Mouse (Mus musculus) MEL (cell line): Measurements from ENCODE around the gene Adamtsl4. TPM values are rescaled to one million over a fixed set of nuclear protein-coding genes. Genes with fewer than 3 reads are reported as not detected.

ENCODE experiments used
- DNase-seq: peaks from one replicate; pipeline ENCODE4 v3.0.0; 2011; ENCODE audit warnings: low read depth, low spot score
- H3K27ac ChIP-seq: 2 replicates; pipeline ENCODE4 v1.5.1; 2012; ENCODE audit warnings: low read depth, mild to moderate bottlenecking, control low read depth, low read length, moderate library complexity; ENCODE audit not compliant: control insufficient read depth
- H3K27me3 ChIP-seq, 2 experiments: fragments of 150-350 bp in 1 of 2; sonication (generic) in 1 of 2; 2 replicates each; pipeline ENCODE4 v1.6.1; 2012; ENCODE audit warnings: low read length in 2 of 2, mild to moderate bottlenecking in 2 of 2, improper control_type of control experiment in 1 of 2, moderate library complexity in 1 of 2; ENCODE audit not compliant: insufficient read depth in 2 of 2, control insufficient read depth in 1 of 2
- H3K36me3 ChIP-seq, 2 experiments: 2 replicates each; pipeline ENCODE4 v1.6.1; 2012 to 2014; ENCODE audit warnings: low read length in 2 of 2, improper control_type of control experiment in 1 of 2, inconsistent platforms in 1 of 2, mild to moderate bottlenecking in 1 of 2; ENCODE audit not compliant: insufficient read depth in 2 of 2, control insufficient read depth in 1 of 2
- H3K4me1 ChIP-seq, 2 experiments: fragments of 150-350 bp in 1 of 2; sonication (generic) in 1 of 2; 2 replicates each; pipeline ENCODE4 v1.6.1; 2012; ENCODE audit warnings: low read length in 2 of 2, improper control_type of control experiment in 1 of 2, mild to moderate bottlenecking in 1 of 2; ENCODE audit not compliant: insufficient read depth in 2 of 2, control insufficient read depth in 1 of 2
- H3K4me3 ChIP-seq, 2 experiments: fragments of 150-350 bp in 1 of 2; sonication (generic) in 1 of 2; 2 replicates each; pipeline ENCODE4 v1.5.1; 2012; ENCODE audit warnings: low read depth in 2 of 2, low read length in 2 of 2, mild to moderate bottlenecking in 2 of 2, moderate library complexity in 2 of 2, control low read depth in 1 of 2, improper control_type of control experiment in 1 of 2; ENCODE audit not compliant: control insufficient read depth in 1 of 2, insufficient read depth in 1 of 2
- H3K79me2 ChIP-seq: 2 replicates; pipeline ENCODE4 v1.6.1; 2012; ENCODE audit warnings: mild to moderate bottlenecking, low read length, moderate library complexity; ENCODE audit not compliant: control insufficient read depth, poor library complexity, insufficient read depth
- H3K9ac ChIP-seq: 2 replicates; pipeline ENCODE4 v1.6.1; 2012; ENCODE audit warnings: low read depth, mild to moderate bottlenecking, control low read depth, low read length, moderate library complexity; ENCODE audit not compliant: control insufficient read depth, poor library complexity, severe bottlenecking
- H3K9me3 ChIP-seq: fragments of 150-350 bp; sonication (generic); replicated peaks from 2 replicates; pipeline ENCODE4 v1.6.1; 2012; ENCODE audit warnings: mild to moderate bottlenecking, low read length, improper control_type of control experiment, moderate library complexity; ENCODE audit not compliant: insufficient read depth
- BHLHE40 ChIP-seq: IDR thresholded peaks from 2 replicates; pipeline ENCODE4 v1.6.1; 2012; ENCODE audit warnings: low read depth, mild to moderate bottlenecking, inconsistent platforms, low read length, improper control_type of control experiment, borderline replicate concordance
- CHD1 ChIP-seq: IDR thresholded peaks from 2 replicates; pipeline ENCODE4 v1.6.1; 2012; ENCODE audit warnings: low read depth, mild to moderate bottlenecking, inconsistent platforms, low read length, improper control_type of control experiment
- CHD2 ChIP-seq: IDR thresholded peaks from 2 replicates; pipeline ENCODE4 v1.6.1; 2011; ENCODE audit warnings: low read length, improper control_type of control experiment
- CTCF ChIP-seq, 3 experiments: IDR thresholded peaks in 2 of 3; conservative IDR thresholded peaks in 1 of 3; 2 replicates each; pipeline ENCODE4 v1.5.1; 2011 to 2012; ENCODE audit warnings: low read length in 3 of 3, low read depth in 2 of 3, mild to moderate bottlenecking in 2 of 3, improper control_type of control experiment in 1 of 3, inconsistent platforms in 1 of 3, mixed read lengths in 1 of 3, moderate library complexity in 1 of 3; ENCODE audit not compliant: control insufficient read depth in 1 of 3, insufficient read depth in 1 of 3, poor library complexity in 1 of 3, severe bottlenecking in 1 of 3
- E2F4 ChIP-seq: IDR thresholded peaks from 2 replicates; pipeline ENCODE4 v1.6.1; 2011; ENCODE audit warnings: low read depth, low read length, improper control_type of control experiment, borderline replicate concordance
- ELF1 ChIP-seq: IDR thresholded peaks from 2 replicates; pipeline ENCODE4 v1.6.1; 2014; ENCODE audit warnings: low read depth, mild to moderate bottlenecking, inconsistent platforms, low read length, improper control_type of control experiment, moderate library complexity
- ETS1 ChIP-seq: IDR thresholded peaks from 2 replicates; pipeline ENCODE4 v1.6.1; 2012; ENCODE audit warnings: low read depth, mild to moderate bottlenecking, inconsistent platforms, low read length, improper control_type of control experiment, moderate library complexity
- JUND ChIP-seq: IDR thresholded peaks from 2 replicates; pipeline ENCODE4 v1.6.1; 2011; ENCODE audit warnings: low read depth, mild to moderate bottlenecking, improper control_type of control experiment, low read length
- MAX ChIP-seq: IDR thresholded peaks from 2 replicates; pipeline ENCODE4 v1.6.1; 2011; ENCODE audit warnings: low read length, improper control_type of control experiment
- SIN3A ChIP-seq: IDR thresholded peaks from 2 replicates; pipeline ENCODE4 v1.6.1; 2012; ENCODE audit warnings: low read length, improper control_type of control experiment, inconsistent platforms
- SMC3 ChIP-seq: IDR thresholded peaks from 2 replicates; pipeline ENCODE4 v1.6.1; 2011; ENCODE audit warnings: low read depth, low read length, improper control_type of control experiment
- USF1 ChIP-seq: IDR thresholded peaks from 2 replicates; pipeline ENCODE4 v1.6.1; 2014; ENCODE audit warnings: low read depth, mild to moderate bottlenecking, inconsistent platforms, low read length, improper control_type of control experiment, moderate library complexity
- USF2 ChIP-seq, 2 experiments: IDR thresholded peaks; 2 replicates each; pipeline ENCODE4 v1.6.1; 2011 to 2012; ENCODE audit warnings: improper control_type of control experiment in 2 of 2, low read length in 2 of 2, borderline replicate concordance in 1 of 2, inconsistent platforms in 1 of 2, low read depth in 1 of 2, mild to moderate bottlenecking in 1 of 2; ENCODE audit not compliant: insufficient read depth in 1 of 2
- ZMIZ1 ChIP-seq: IDR thresholded peaks from 2 replicates; pipeline ENCODE4 v1.6.1; 2012; ENCODE audit warnings: low read depth, mild to moderate bottlenecking, inconsistent platforms, low read length, improper control_type of control experiment, moderate library complexity
- ZNF384 ChIP-seq: IDR thresholded peaks from 2 replicates; pipeline ENCODE4 v1.6.1; 2012; ENCODE audit warnings: low read depth, mild to moderate bottlenecking, inconsistent platforms, low read length, improper control_type of control experiment
- polyA plus RNA-seq, 2 experiments: library from polyadenylated mRNA; stranded (reverse) in 1 of 2; unstranded in 1 of 2; fragments of >175 nt in 1 of 2; fragments of >200 nt in 1 of 2; gene quantifications; 2 replicates each; pipeline versions ENCODE4 v1.2.1 to v1.2.4; 2012; ENCODE audit warnings: low replicate concordance in 2 of 2, low read depth in 1 of 2; ENCODE audit not compliant: insufficient read length in 2 of 2, insufficient read depth in 1 of 2, missing spikeins in 1 of 2
- total RNA-seq: library from RNA; depleted of rRNA; stranded (reverse); fragments of 300-350 nt; gene quantifications from 2 replicates; pipeline ENCODE4 v1.2.3, GENCODE M21; 2012

The Adamtsl4 gene
- total and polyA plus RNA-seq, 3 experiments, result 0.27 to 0.88 TPM; not detected in 1

GRCm38 (mm10) chr3:95652204-95652811, 35.4 kb downstream of the Adamtsl4 start:
- Histone ChIP-seq H3K4me1 (peaks cover 19 to 35% of the 10 kb centered on the region in 2 experiments), H3K79me2 (no peaks in the 10 kb centered on the region), H3K27ac (peak overlapping the region; percentile 15; the same call in 1 of the 2 replicates)

GRCm38 (mm10) chr3:95651391-95652203, 36.1 kb downstream of the Adamtsl4 start:
- H3K4me3 ChIP-seq, result no peak overlapping the region
- H3K79me2 ChIP-seq, result no peaks in the 10 kb centered on the region
- no peak for TF ChIP-seq BHLHE40
- TF ChIP-seq CHD1, result 0 out of 2 replicates have a peak, but pooled peaks have one; percentile 19
- no peak for TF ChIP-seq ETS1
- no peak for TF ChIP-seq JUND
- no peaks in the 10 kb centered on the region for H3K9me3 ChIP-seq
- peaks cover 19 to 35% of the 10 kb centered on the region in 2 experiments for H3K4me1 ChIP-seq
- H3K27me3 ChIP-seq, result no peaks in the 10 kb centered on the region
- H3K9ac ChIP-seq, result peak overlapping the region; percentile 21
- no peak for DNase-seq
- H3K36me3 ChIP-seq, result peaks cover 0 to 33% of the 10 kb centered on the region in 2 experiments; a peak in 2 of 4 replicates
- peak overlapping the region; percentile 87 for H3K27ac ChIP-seq

More at GRCm38 (mm10) chr3:95652204-95652811, 35.4 kb downstream of the Adamtsl4 start:
- Histone ChIP-seq H3K36me3 (peaks cover 0 to 34% of the 10 kb centered on the region in 2 experiments; a peak in 2 of 4 replicates), H3K9ac (peak overlapping the region; percentile 21), H3K27me3 (no peaks in the 10 kb centered on the region), H3K9me3 (no peaks in the 10 kb centered on the region), H3K4me3 (no peak overlapping the region)
- TF ChIP-seq CTCF (IDR thresholded peaks at IDR 0.05 in 2 of 3, conservative IDR thresholded peaks at IDR 0.05 in 1 of 3; ENCODE audit: control insufficient read depth in 1 of 3, insufficient read depth in 1 of 3, low read depth in 2 of 3, low read length in 3 of 3, poor library complexity in 1 of 3, severe bottlenecking in 1 of 3) (peak in 1 of 3 experiments; percentile 22; a peak in 2 of 6 replicates), SIN3A (no peak), SMC3 (no peak)
- peak; percentile 78 for DNase-seq

DNA sequence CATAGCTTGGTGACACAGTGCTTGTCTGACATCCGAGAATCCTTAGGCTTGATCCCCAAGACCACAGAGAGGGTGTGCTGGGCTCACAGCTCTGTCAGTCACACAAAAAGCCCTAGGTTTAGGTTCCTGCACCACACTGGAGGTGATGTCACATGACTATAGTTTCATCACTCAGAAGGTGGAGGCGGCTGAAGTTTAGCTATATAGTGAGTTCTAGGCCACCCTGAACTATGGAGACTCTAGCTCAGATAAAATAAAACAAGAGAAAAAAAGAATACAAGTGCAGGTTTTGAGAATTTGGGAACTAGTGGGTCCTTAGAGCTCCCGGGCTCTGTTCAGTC, 36.7 kb downstream of the Adamtsl4 start:
- 0 out of 4 replicates have a peak overlapping the region, but pooled peaks of 1 of the 2 experiments have one; percentile 3 for H3K4me3 ChIP-seq
- H3K36me3 ChIP-seq, result peaks cover 0 to 34% of the 10 kb centered on the region in 2 experiments; a peak in 2 of 4 replicates
- no peak for DNase-seq
- TF ChIP-seq JUND (no peak), CHD2 (no peak), USF2 (IDR thresholded peaks at IDR 0.05; ENCODE audit: borderline replicate concordance in 1 of 2, insufficient read depth in 1 of 2, low read depth in 1 of 2, low read length in 2 of 2) (no peak), MAX (no peak), CHD1 (0 out of 2 replicates have a peak, but pooled peaks have one; percentile 84), USF1 (peak; percentile 73), CTCF (IDR thresholded peaks at IDR 0.05 in 2 of 3, conservative IDR thresholded peaks at IDR 0.05 in 1 of 3; ENCODE audit: control insufficient read depth in 1 of 3, insufficient read depth in 1 of 3, low read depth in 2 of 3, low read length in 3 of 3, poor library complexity in 1 of 3, severe bottlenecking in 1 of 3) (no peak), ZMIZ1 (no peak), ZNF384 (no peak), ELF1 (no peak), E2F4 (no peak)
- H3K27ac ChIP-seq, result peak overlapping the region; percentile 87
- no peaks in the 10 kb centered on the region for H3K27me3 ChIP-seq
- H3K9ac ChIP-seq, result peak overlapping the region; percentile 16
- no peaks in the 10 kb centered on the region for H3K9me3 ChIP-seq
- no peaks in the 10 kb centered on the region for H3K79me2 ChIP-seq
- peaks cover 19 to 36% of the 10 kb centered on the region in 2 experiments for H3K4me1 ChIP-seq
